Mouse (Mus musculus): ENCODE data around the gene Gna14. TPM values are rescaled to one million over a fixed set of nuclear protein-coding genes. Genes with fewer than 3 reads are reported as not detected.
A peak's percentile ranks its signal among the peaks of the same experiment; 100 is the strongest.

Gene Gna14
- polyA plus RNA-seq, 1 experiment: 8.6 TPM

GRCm38 (mm10) chr19:16556988-16557387 is 121.4 kb downstream of the Gna14 start:
- H3K27me3 ChIP-seq (replicated peaks; ENCODE audit: control insufficient read depth, insufficient read depth, low read length): no peaks in the 10 kb centered on the region
- H3K36me3 ChIP-seq (ENCODE audit: control insufficient read depth, insufficient read depth, low read length): no peaks in the 10 kb centered on the region
- no peak for DNase-seq
- H3K4me3 ChIP-seq (ENCODE audit: insufficient read depth, low read depth, low read length): no peak overlapping the region
- no peak overlapping the region for H3K27ac ChIP-seq (ENCODE audit: insufficient read depth, low read depth, low read length)
- no peak for TF ChIP-seq CTCF (conservative IDR thresholded peaks at IDR 0.05; ENCODE audit: insufficient read depth, insufficient read length, low read depth, low read length)
- TF ChIP-seq POLR2A (IDR thresholded peaks at IDR 0.05; ENCODE audit: low read depth, low read length): no peak
- H3K4me1 ChIP-seq (ENCODE audit: control insufficient read depth, insufficient read depth, low read length): no peaks in the 10 kb centered on the region
- WGBS: 47% methylated on average over 8 of the region's 8 CpGs

- H3K4me3 ChIP-seq (ENCODE audit: insufficient read depth, low read depth, low read length): no peak overlapping the region
- H3K36me3 ChIP-seq (ENCODE audit: control insufficient read depth, insufficient read depth, low read length): no peaks in the 10 kb centered on the region
- peak; percentile 13 for DNase-seq
- WGBS: 84% methylated on average over 5 of the region's 5 CpGs
- H3K27ac ChIP-seq (ENCODE audit: insufficient read depth, low read depth, low read length): no peak overlapping the region
- no peaks in the 10 kb centered on the region for H3K4me1 ChIP-seq (ENCODE audit: control insufficient read depth, insufficient read depth, low read length)
- no peaks in the 10 kb centered on the region for H3K27me3 ChIP-seq (replicated peaks; ENCODE audit: control insufficient read depth, insufficient read depth, low read length)
- TF ChIP-seq CTCF (conservative IDR thresholded peaks at IDR 0.05; ENCODE audit: insufficient read depth, insufficient read length, low read depth, low read length): peak; percentile 76
- no peak for TF ChIP-seq POLR2A (IDR thresholded peaks at IDR 0.05; ENCODE audit: low read depth, low read length)
Observed at GRCm38 (mm10) chr19:16557971-16558370, 122.4 kb downstream of the Gna14 start.

GRCm38 (mm10) chr19:16558570-16558969 is 123.0 kb downstream of the Gna14 start:
- Histone ChIP-seq H3K27ac (ENCODE audit: insufficient read depth, low read depth, low read length) (no peak overlapping the region), H3K4me1 (ENCODE audit: control insufficient read depth, insufficient read depth, low read length) (no peaks in the 10 kb centered on the region), H3K36me3 (ENCODE audit: control insufficient read depth, insufficient read depth, low read length) (no peaks in the 10 kb centered on the region), H3K27me3 (replicated peaks; ENCODE audit: control insufficient read depth, insufficient read depth, low read length) (no peaks in the 10 kb centered on the region), H3K4me3 (ENCODE audit: insufficient read depth, low read depth, low read length) (no peak overlapping the region)
- 72% methylated on average over 2 of the region's 2 CpGs for WGBS
- TF ChIP-seq POLR2A (IDR thresholded peaks at IDR 0.05; ENCODE audit: low read depth, low read length) (no peak), CTCF (conservative IDR thresholded peaks at IDR 0.05; ENCODE audit: insufficient read depth, insufficient read length, low read depth, low read length) (no peak)
- DNase-seq: no peak

- Histone ChIP-seq H3K27me3 (replicated peaks; ENCODE audit: control insufficient read depth, insufficient read depth, low read length) (no peaks in the 10 kb centered on the region), H3K4me1 (ENCODE audit: control insufficient read depth, insufficient read depth, low read length) (no peaks in the 10 kb centered on the region), H3K27ac (ENCODE audit: insufficient read depth, low read depth, low read length) (no peak overlapping the region), H3K36me3 (ENCODE audit: control insufficient read depth, insufficient read depth, low read length) (no peaks in the 10 kb centered on the region), H3K4me3 (ENCODE audit: insufficient read depth, low read depth, low read length) (no peak overlapping the region)
- DNase-seq: no peak
- WGBS: 62% methylated on average over 9 of the region's 9 CpGs
- no peak for TF ChIP-seq POLR2A (IDR thresholded peaks at IDR 0.05; ENCODE audit: low read depth, low read length)
- no peak for TF ChIP-seq CTCF (conservative IDR thresholded peaks at IDR 0.05; ENCODE audit: insufficient read depth, insufficient read length, low read depth, low read length)
Observed at GRCm38 (mm10) chr19:16559243-16559896, 123.8 kb downstream of the Gna14 start.

GRCm38 (mm10) chr19:16562676-16563075 is 127.1 kb downstream of the Gna14 start:
- Histone ChIP-seq H3K36me3 (ENCODE audit: control insufficient read depth, insufficient read depth, low read length) (no peaks in the 10 kb centered on the region), H3K4me1 (ENCODE audit: control insufficient read depth, insufficient read depth, low read length) (no peaks in the 10 kb centered on the region), H3K4me3 (ENCODE audit: insufficient read depth, low read depth, low read length) (no peak overlapping the region), H3K27ac (ENCODE audit: insufficient read depth, low read depth, low read length) (no peak overlapping the region), H3K27me3 (replicated peaks; ENCODE audit: control insufficient read depth, insufficient read depth, low read length) (no peaks in the 10 kb centered on the region)
- no peak for DNase-seq
- 91% methylated on average over 6 of the region's 6 CpGs for WGBS
- TF ChIP-seq POLR2A (IDR thresholded peaks at IDR 0.05; ENCODE audit: low read depth, low read length) (no peak), CTCF (conservative IDR thresholded peaks at IDR 0.05; ENCODE audit: insufficient read depth, insufficient read length, low read depth, low read length) (no peak)

- no peak overlapping the region for H3K4me3 ChIP-seq (ENCODE audit: insufficient read depth, low read depth, low read length)
- 86% methylated on average over 6 of the region's 6 CpGs for WGBS
- no peaks in the 10 kb centered on the region for H3K36me3 ChIP-seq (ENCODE audit: control insufficient read depth, insufficient read depth, low read length)
- H3K27me3 ChIP-seq (replicated peaks; ENCODE audit: control insufficient read depth, insufficient read depth, low read length): no peaks in the 10 kb centered on the region
- no peak for DNase-seq
- TF ChIP-seq POLR2A (IDR thresholded peaks at IDR 0.05; ENCODE audit: low read depth, low read length) (no peak), CTCF (conservative IDR thresholded peaks at IDR 0.05; ENCODE audit: insufficient read depth, insufficient read length, low read depth, low read length) (no peak)
- peaks cover 3% of the 10 kb centered on the region for H3K4me1 ChIP-seq (ENCODE audit: control insufficient read depth, insufficient read depth, low read length)
- no peak overlapping the region for H3K27ac ChIP-seq (ENCODE audit: insufficient read depth, low read depth, low read length)
Observed at GRCm38 (mm10) chr19:16576790-16577189, 141.2 kb downstream of the Gna14 start.

GRCm38 (mm10) chr19:16579656-16580260 is 144.2 kb downstream of the Gna14 start:
- DNase-seq: peak; percentile 12
- WGBS: 41% methylated on average over 7 of the region's 7 CpGs
- no peak overlapping the region for H3K4me3 ChIP-seq (ENCODE audit: insufficient read depth, low read depth, low read length)
- peaks cover 3% of the 10 kb centered on the region for H3K4me1 ChIP-seq (ENCODE audit: control insufficient read depth, insufficient read depth, low read length)
- no peak for TF ChIP-seq CTCF (conservative IDR thresholded peaks at IDR 0.05; ENCODE audit: insufficient read depth, insufficient read length, low read depth, low read length)
- TF ChIP-seq POLR2A (IDR thresholded peaks at IDR 0.05; ENCODE audit: low read depth, low read length): no peak
- no peak overlapping the region for H3K27ac ChIP-seq (ENCODE audit: insufficient read depth, low read depth, low read length)
- no peaks in the 10 kb centered on the region for H3K27me3 ChIP-seq (replicated peaks; ENCODE audit: control insufficient read depth, insufficient read depth, low read length)
- no peaks in the 10 kb centered on the region for H3K36me3 ChIP-seq (ENCODE audit: control insufficient read depth, insufficient read depth, low read length)
